Mouse (Mus musculus) frontal cortex, postnatal 25 days (tissue): ENCODE results near the gene Olfr996.
"Not testable (repeated sequence)": the region's sequence is repeated elsewhere in the genome, so short reads cannot be mapped to it uniquely, and the experiment has no call there.

ENCODE experiments used
- DNase-seq, 2 experiments: peaks; one replicate each; pipeline ENCODE4 v3.0.0; 2022; ENCODE audit warnings: low spot score in 2 of 2

Olfr996 gene

GRCm38 (mm10) chr2:85578915-85579314 is at the start of gene Olfr996:
Gene Olfr996 (plus strand): TSS chr2:85579215.
- no peak for DNase-seq

- no peak for DNase-seq
These were observed 46.8 kb upstream of the Olfr996 start for GRCm38 (mm10) chr2:85532082-85532778.

- no peak for DNase-seq
These were observed 45.1 kb upstream of the Olfr996 start for GRCm38 (mm10) chr2:85533934-85534333.

GRCm38 (mm10) chr2:85554806-85555205 is 24.2 kb upstream of the Olfr996 start:
- DNase-seq = no peak

- DNase-seq = no peak
These were observed 18.8 kb upstream of the Olfr996 start for GRCm38 (mm10) chr2:85560226-85560625.

- peak in 1 of 2 experiments; percentile 35 for DNase-seq
These were observed 17.8 kb upstream of the Olfr996 start for GRCm38 (mm10) chr2:85561187-85561586.

GRCm38 (mm10) chr2:85588648-85589047 is 9.6 kb downstream of the Olfr996 start, which contains the start of gene Olfr998:
Gene Olfr998 (plus strand): TSS chr2:85588948.
- not testable (repeated sequence) for DNase-seq

GRCm38 (mm10) chr2:85611803-85612202 is 32.8 kb downstream of the Olfr996 start, which contains the start of gene Olfr1000:
Gene Olfr1000 (minus strand): TSS chr2:85611903.
- no peak for DNase-seq
